Mouse (Mus musculus) liver, adult 2 months (tissue): ENCODE measurements at regions not wholly inside any gene's neighbourhood (a gene's known extent, or its start where the extent isn't known, plus 50 kb on each side); places are given as distances from the start of the nearest gene placed in this dataset.

Source experiments
- DNase-seq: peaks from one replicate; pipeline ENCODE4 v3.0.0-alpha.2; 2011; ENCODE audit warnings: low read depth, low spot score; ENCODE audit errors: extremely low read depth
- H3K27ac ChIP-seq: fragments of 200-500 bp; replicated peaks from 2 replicates; pipeline ENCODE4 v1.5.1; 2012; ENCODE audit warnings: low read depth, mild to moderate bottlenecking, control low read depth, inconsistent platforms, low read length; ENCODE audit not compliant: insufficient read depth
- H3K27me3 ChIP-seq: fragments of 200-500 bp; 2 replicates; pipeline ENCODE4 v1.6.1; 2012; ENCODE audit warnings: mild to moderate bottlenecking, moderate library complexity, low read length, inconsistent platforms; ENCODE audit not compliant: control insufficient read depth, insufficient read depth
- H3K36me3 ChIP-seq: fragments of 200-500 bp; 2 replicates; pipeline ENCODE4 v1.6.1; 2012; ENCODE audit warnings: low read length, inconsistent platforms; ENCODE audit not compliant: control insufficient read depth, insufficient read depth
- H3K4me1 ChIP-seq: fragments of 200-500 bp; 2 replicates; pipeline ENCODE4 v1.6.1; 2011; ENCODE audit warnings: low read length; ENCODE audit not compliant: control insufficient read depth, insufficient read depth
- H3K4me3 ChIP-seq: fragments of 200-500 bp; 2 replicates; pipeline ENCODE4 v1.5.1; 2011; ENCODE audit warnings: low read depth, mild to moderate bottlenecking, control low read depth, low read length, moderate library complexity; ENCODE audit not compliant: insufficient read depth
- H3K79me2 ChIP-seq: fragments of 200-500 bp; 2 replicates; pipeline ENCODE4 v1.6.1; 2012; ENCODE audit warnings: inconsistent platforms, mild to moderate bottlenecking, low read length, moderate library complexity; ENCODE audit not compliant: control insufficient read depth, insufficient read depth
- H3K9ac ChIP-seq: fragments of 200-500 bp; 2 replicates; pipeline ENCODE4 v1.6.1; 2012; ENCODE audit warnings: low read depth, mild to moderate bottlenecking, control low read depth, inconsistent platforms, low read length
- CTCF ChIP-seq: fragments of 200-500 bp; IDR thresholded peaks from 2 replicates; pipeline ENCODE4 v1.5.1; 2011; ENCODE audit warnings: low read depth, low read length, control low read depth
- POLR2A ChIP-seq: fragments of 200-500 bp; IDR thresholded peaks from 2 replicates; pipeline ENCODE4 v1.6.1; 2011; ENCODE audit warnings: low read length, control low read depth; ENCODE audit not compliant: insufficient read depth; ENCODE audit errors: extremely low read depth
- WGBS: fragments of 180-500 bp; shearing (Covaris S2); methylation state at CpG from one replicate; pipeline ENCODE4 v1.1.7; 2018; 5-methylcytosine and 5-hydroxymethylcytosine counted together

- Histone ChIP-seq H3K27me3 (no peaks in the 10 kb centered on the region), H3K79me2 (no peaks in the 10 kb centered on the region), H3K36me3 (no peaks in the 10 kb centered on the region), H3K9ac (no peak overlapping the region), H3K4me3 (no peak overlapping the region), H3K27ac (no peak overlapping the region), H3K4me1 (no peaks in the 10 kb centered on the region)
- WGBS = 80% methylated on average over 12 of the region's 12 CpGs
- TF ChIP-seq CTCF (no peak), POLR2A (no peak)
- no peak for DNase-seq
Measured at GRCm38 (mm10) chr13:39350668-39351067, 390.0 kb upstream of the Slc35b3 start.

GRCm38 (mm10) chr13:39347761-39348160, 387.1 kb upstream of the Slc35b3 start:
- Histone ChIP-seq H3K4me3 (no peak overlapping the region), H3K9ac (no peak overlapping the region), H3K79me2 (no peaks in the 10 kb centered on the region), H3K27me3 (no peaks in the 10 kb centered on the region), H3K4me1 (no peaks in the 10 kb centered on the region), H3K36me3 (no peaks in the 10 kb centered on the region), H3K27ac (no peak overlapping the region)
- no peak for DNase-seq
- 89% methylated on average over 6 of the region's 6 CpGs for WGBS
- TF ChIP-seq CTCF (no peak), POLR2A (no peak)

GRCm38 (mm10) chr13:39334874-39335273, 374.2 kb upstream of the Slc35b3 start:
- TF ChIP-seq CTCF (no peak), POLR2A (no peak)
- 39% methylated on average over 7 of the region's 7 CpGs for WGBS
- H3K4me1 ChIP-seq = no peaks in the 10 kb centered on the region
- no peaks in the 10 kb centered on the region for H3K79me2 ChIP-seq
- no peak overlapping the region for H3K4me3 ChIP-seq
- no peaks in the 10 kb centered on the region for H3K36me3 ChIP-seq
- H3K27me3 ChIP-seq = no peaks in the 10 kb centered on the region
- H3K27ac ChIP-seq = no peak overlapping the region
- no peak for DNase-seq
- no peak overlapping the region for H3K9ac ChIP-seq

- Histone ChIP-seq H3K36me3 (no peaks in the 10 kb centered on the region), H3K79me2 (no peaks in the 10 kb centered on the region), H3K9ac (no peak overlapping the region), H3K4me1 (no peaks in the 10 kb centered on the region), H3K4me3 (no peak overlapping the region), H3K27me3 (no peaks in the 10 kb centered on the region), H3K27ac (no peak overlapping the region)
- 82% methylated on average over 3 of the region's 3 CpGs for WGBS
- TF ChIP-seq POLR2A = no peak
- TF ChIP-seq CTCF = no peak
- DNase-seq = no peak
Measured at GRCm38 (mm10) chr13:39329794-39330193, 369.1 kb upstream of the Slc35b3 start.

- Histone ChIP-seq H3K27ac (no peak overlapping the region), H3K9ac (no peak overlapping the region), H3K4me3 (no peak overlapping the region), H3K36me3 (no peaks in the 10 kb centered on the region), H3K4me1 (no peaks in the 10 kb centered on the region), H3K79me2 (no peaks in the 10 kb centered on the region), H3K27me3 (no peaks in the 10 kb centered on the region)
- no peak for DNase-seq
- no peak for TF ChIP-seq CTCF
- WGBS = 66% methylated on average over 8 of the region's 8 CpGs
Measured at GRCm38 (mm10) chr13:39326176-39326575, 365.5 kb upstream of the Slc35b3 start.

GRCm38 (mm10) chr13:39321111-39321510, 360.4 kb upstream of the Slc35b3 start:
- no peak overlapping the region for H3K9ac ChIP-seq
- H3K79me2 ChIP-seq = no peaks in the 10 kb centered on the region
- DNase-seq = no peak
- H3K27ac ChIP-seq = no peak overlapping the region
- no peak for TF ChIP-seq POLR2A
- TF ChIP-seq CTCF = no peak
- no peaks in the 10 kb centered on the region for H3K27me3 ChIP-seq
- no peak overlapping the region for H3K4me3 ChIP-seq
- 84% methylated on average over 3 of the region's 3 CpGs for WGBS
- no peaks in the 10 kb centered on the region for H3K36me3 ChIP-seq
- no peaks in the 10 kb centered on the region for H3K4me1 ChIP-seq
